Mouse (Mus musculus): ENCODE results near the gene Fam160a1. TPM values are rescaled to one million over a fixed set of nuclear protein-coding genes. Genes with fewer than 3 reads are reported as not detected.

Gene Fam160a1
- polyA plus RNA-seq, 1 experiment: 3.6 TPM

GRCm38 (mm10) chr3:85659681-85660080, 157.4 kb downstream of the Fam160a1 start:
- no peaks in the 10 kb centered on the region for H3K36me3 ChIP-seq (ENCODE audit: control insufficient read depth, insufficient read depth, low read length, poor library complexity, severe bottlenecking)
- H3K27ac ChIP-seq (ENCODE audit: insufficient read depth, low read length): no peak overlapping the region
- TF ChIP-seq POLR2A (IDR thresholded peaks at IDR 0.05; ENCODE audit: insufficient read depth, low read length) (no peak), CTCF (IDR thresholded peaks at IDR 0.05; ENCODE audit: low read depth, low read length) (no peak), EP300 (IDR thresholded peaks at IDR 0.05; ENCODE audit: insufficient read depth, low read depth, low read length) (no peak)
- H3K4me3 ChIP-seq (ENCODE audit: low read depth, low read length): no peak overlapping the region
- H3K27me3 ChIP-seq (ENCODE audit: control insufficient read depth, insufficient read depth, low read length, poor library complexity, severe bottlenecking): no peaks in the 10 kb centered on the region
- H3K9me3 ChIP-seq (replicated peaks; ENCODE audit: control insufficient read depth, insufficient read depth, low read length, poor library complexity, severe bottlenecking): no peaks in the 10 kb centered on the region
- H3K9ac ChIP-seq (ENCODE audit: low read depth, poor library complexity, severe bottlenecking): no peak overlapping the region
- H3K4me1 ChIP-seq (ENCODE audit: control insufficient read depth, insufficient read depth, low read length): no peaks in the 10 kb centered on the region

- Histone ChIP-seq H3K4me3 (ENCODE audit: low read depth, low read length) (no peak overlapping the region), H3K4me1 (ENCODE audit: control insufficient read depth, insufficient read depth, low read length) (no peaks in the 10 kb centered on the region), H3K27ac (ENCODE audit: insufficient read depth, low read length) (no peak overlapping the region), H3K9me3 (replicated peaks; ENCODE audit: control insufficient read depth, insufficient read depth, low read length, poor library complexity, severe bottlenecking) (no peaks in the 10 kb centered on the region), H3K9ac (ENCODE audit: low read depth, poor library complexity, severe bottlenecking) (no peak overlapping the region), H3K27me3 (ENCODE audit: control insufficient read depth, insufficient read depth, low read length, poor library complexity, severe bottlenecking) (no peaks in the 10 kb centered on the region), H3K36me3 (ENCODE audit: control insufficient read depth, insufficient read depth, low read length, poor library complexity, severe bottlenecking) (no peaks in the 10 kb centered on the region)
- no peak for TF ChIP-seq POLR2A (IDR thresholded peaks at IDR 0.05; ENCODE audit: insufficient read depth, low read length)
- no peak for TF ChIP-seq CTCF (IDR thresholded peaks at IDR 0.05; ENCODE audit: low read depth, low read length)
- no peak for TF ChIP-seq EP300 (IDR thresholded peaks at IDR 0.05; ENCODE audit: insufficient read depth, low read depth, low read length)
Observed at GRCm38 (mm10) chr3:85655538-85655937, 161.6 kb downstream of the Fam160a1 start.

GRCm38 (mm10) chr3:85652727-85653665, 164.1 kb downstream of the Fam160a1 start:
- H3K9ac ChIP-seq (ENCODE audit: low read depth, poor library complexity, severe bottlenecking): no peak overlapping the region
- TF ChIP-seq CTCF (IDR thresholded peaks at IDR 0.05; ENCODE audit: low read depth, low read length): no peak
- no peak for TF ChIP-seq POLR2A (IDR thresholded peaks at IDR 0.05; ENCODE audit: insufficient read depth, low read length)
- TF ChIP-seq EP300 (IDR thresholded peaks at IDR 0.05; ENCODE audit: insufficient read depth, low read depth, low read length): no peak
- no peak overlapping the region for H3K4me3 ChIP-seq (ENCODE audit: low read depth, low read length)
- H3K36me3 ChIP-seq (ENCODE audit: control insufficient read depth, insufficient read depth, low read length, poor library complexity, severe bottlenecking): no peaks in the 10 kb centered on the region
- no peaks in the 10 kb centered on the region for H3K9me3 ChIP-seq (replicated peaks; ENCODE audit: control insufficient read depth, insufficient read depth, low read length, poor library complexity, severe bottlenecking)
- no peaks in the 10 kb centered on the region for H3K27me3 ChIP-seq (ENCODE audit: control insufficient read depth, insufficient read depth, low read length, poor library complexity, severe bottlenecking)
- H3K4me1 ChIP-seq (ENCODE audit: control insufficient read depth, insufficient read depth, low read length): no peaks in the 10 kb centered on the region
- no peak overlapping the region for H3K27ac ChIP-seq (ENCODE audit: insufficient read depth, low read length)

GRCm38 (mm10) chr3:85649176-85649575, 167.9 kb downstream of the Fam160a1 start:
- no peak overlapping the region for H3K27ac ChIP-seq (ENCODE audit: insufficient read depth, low read length)
- H3K4me1 ChIP-seq (ENCODE audit: control insufficient read depth, insufficient read depth, low read length): no peaks in the 10 kb centered on the region
- TF ChIP-seq EP300 (IDR thresholded peaks at IDR 0.05; ENCODE audit: insufficient read depth, low read depth, low read length) (no peak), POLR2A (IDR thresholded peaks at IDR 0.05; ENCODE audit: insufficient read depth, low read length) (no peak), CTCF (IDR thresholded peaks at IDR 0.05; ENCODE audit: low read depth, low read length) (no peak)
- no peak overlapping the region for H3K9ac ChIP-seq (ENCODE audit: low read depth, poor library complexity, severe bottlenecking)
- no peaks in the 10 kb centered on the region for H3K36me3 ChIP-seq (ENCODE audit: control insufficient read depth, insufficient read depth, low read length, poor library complexity, severe bottlenecking)
- no peak overlapping the region for H3K4me3 ChIP-seq (ENCODE audit: low read depth, low read length)
- H3K27me3 ChIP-seq (ENCODE audit: control insufficient read depth, insufficient read depth, low read length, poor library complexity, severe bottlenecking): no peaks in the 10 kb centered on the region
- H3K9me3 ChIP-seq (replicated peaks; ENCODE audit: control insufficient read depth, insufficient read depth, low read length, poor library complexity, severe bottlenecking): no peaks in the 10 kb centered on the region

DNA sequence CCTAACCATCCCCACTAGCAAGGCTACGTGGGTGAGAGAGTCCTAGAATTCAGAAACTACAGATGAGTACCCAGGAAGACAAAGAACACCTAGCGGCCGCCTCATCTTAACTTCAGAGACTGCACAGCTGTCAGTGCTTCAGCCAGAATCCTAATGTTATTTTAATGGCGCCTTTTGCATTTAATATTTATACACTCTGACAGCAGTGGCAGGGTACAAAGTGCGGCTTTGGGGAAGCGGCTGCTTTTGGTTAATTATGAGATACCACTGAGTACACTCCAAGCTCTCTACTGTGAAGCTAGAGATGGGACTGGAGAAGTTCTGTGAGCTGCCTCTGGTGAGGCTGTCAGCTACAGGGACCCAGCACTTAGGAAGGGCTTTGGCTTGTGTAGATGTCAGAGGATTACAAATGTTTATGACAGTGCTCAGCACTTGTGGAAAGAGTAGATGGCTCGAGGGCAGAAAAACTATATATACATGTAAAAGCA, 171.5 kb downstream of the Fam160a1 start:
- H3K4me1 ChIP-seq (ENCODE audit: control insufficient read depth, insufficient read depth, low read length): no peaks in the 10 kb centered on the region
- TF ChIP-seq EP300 (IDR thresholded peaks at IDR 0.05; ENCODE audit: insufficient read depth, low read depth, low read length): no peak
- no peak for TF ChIP-seq CTCF (IDR thresholded peaks at IDR 0.05; ENCODE audit: low read depth, low read length)
- no peak for TF ChIP-seq POLR2A (IDR thresholded peaks at IDR 0.05; ENCODE audit: insufficient read depth, low read length)
- H3K9ac ChIP-seq (ENCODE audit: low read depth, poor library complexity, severe bottlenecking): no peak overlapping the region
- no peaks in the 10 kb centered on the region for H3K36me3 ChIP-seq (ENCODE audit: control insufficient read depth, insufficient read depth, low read length, poor library complexity, severe bottlenecking)
- H3K4me3 ChIP-seq (ENCODE audit: low read depth, low read length): no peak overlapping the region
- no peaks in the 10 kb centered on the region for H3K9me3 ChIP-seq (replicated peaks; ENCODE audit: control insufficient read depth, insufficient read depth, low read length, poor library complexity, severe bottlenecking)
- no peaks in the 10 kb centered on the region for H3K27me3 ChIP-seq (ENCODE audit: control insufficient read depth, insufficient read depth, low read length, poor library complexity, severe bottlenecking)
- no peak overlapping the region for H3K27ac ChIP-seq (ENCODE audit: insufficient read depth, low read length)

GRCm38 (mm10) chr3:85644814-85645213, 172.3 kb downstream of the Fam160a1 start:
- no peaks in the 10 kb centered on the region for H3K27me3 ChIP-seq (ENCODE audit: control insufficient read depth, insufficient read depth, low read length, poor library complexity, severe bottlenecking)
- TF ChIP-seq EP300 (IDR thresholded peaks at IDR 0.05; ENCODE audit: insufficient read depth, low read depth, low read length) (no peak), CTCF (IDR thresholded peaks at IDR 0.05; ENCODE audit: low read depth, low read length) (no peak), POLR2A (IDR thresholded peaks at IDR 0.05; ENCODE audit: insufficient read depth, low read length) (no peak)

More at GRCm38 (mm10) chr3:85644814-85645213, 172.3 kb downstream of the Fam160a1 start:
- no peaks in the 10 kb centered on the region for H3K9me3 ChIP-seq (replicated peaks; ENCODE audit: control insufficient read depth, insufficient read depth, low read length, poor library complexity, severe bottlenecking)
- H3K36me3 ChIP-seq (ENCODE audit: control insufficient read depth, insufficient read depth, low read length, poor library complexity, severe bottlenecking): no peaks in the 10 kb centered on the region
- H3K27ac ChIP-seq (ENCODE audit: insufficient read depth, low read length): no peak overlapping the region
- H3K9ac ChIP-seq (ENCODE audit: low read depth, poor library complexity, severe bottlenecking): no peak overlapping the region
- no peak overlapping the region for H3K4me3 ChIP-seq (ENCODE audit: low read depth, low read length)
- H3K4me1 ChIP-seq (ENCODE audit: control insufficient read depth, insufficient read depth, low read length): no peaks in the 10 kb centered on the region
